Mouse (Mus musculus): ENCODE results near the gene Otop2. TPM values are rescaled to one million over a fixed set of nuclear protein-coding genes. Genes with fewer than 3 reads are reported as not detected.

The Otop2 gene
- total RNA-seq, 2 experiments from 2014 or later: not detected

DNA sequence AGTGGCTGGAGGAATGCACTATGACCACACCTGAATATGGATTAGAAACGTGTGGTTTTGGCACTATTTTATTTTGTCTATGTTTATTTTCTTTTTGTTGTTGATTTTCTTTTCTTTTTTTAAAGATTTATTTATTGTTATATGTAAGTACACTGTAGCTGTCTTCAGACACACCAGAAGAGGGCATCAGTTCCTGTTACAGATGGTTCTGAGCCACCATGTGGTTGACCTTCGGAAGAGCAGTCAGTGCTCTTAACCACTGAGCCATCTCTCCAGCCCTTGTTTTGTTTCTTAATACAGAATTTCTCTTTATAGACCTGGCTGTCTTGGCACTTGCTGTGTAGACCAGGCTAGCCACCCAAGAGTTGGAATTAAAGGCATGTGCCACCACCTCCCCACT lies 65.8 kb downstream of the Otop2 start:
- no peak for ATAC-seq (replicated peaks; ENCODE audit: low FRiP score, poor library complexity, severe bottlenecking)

DNA sequence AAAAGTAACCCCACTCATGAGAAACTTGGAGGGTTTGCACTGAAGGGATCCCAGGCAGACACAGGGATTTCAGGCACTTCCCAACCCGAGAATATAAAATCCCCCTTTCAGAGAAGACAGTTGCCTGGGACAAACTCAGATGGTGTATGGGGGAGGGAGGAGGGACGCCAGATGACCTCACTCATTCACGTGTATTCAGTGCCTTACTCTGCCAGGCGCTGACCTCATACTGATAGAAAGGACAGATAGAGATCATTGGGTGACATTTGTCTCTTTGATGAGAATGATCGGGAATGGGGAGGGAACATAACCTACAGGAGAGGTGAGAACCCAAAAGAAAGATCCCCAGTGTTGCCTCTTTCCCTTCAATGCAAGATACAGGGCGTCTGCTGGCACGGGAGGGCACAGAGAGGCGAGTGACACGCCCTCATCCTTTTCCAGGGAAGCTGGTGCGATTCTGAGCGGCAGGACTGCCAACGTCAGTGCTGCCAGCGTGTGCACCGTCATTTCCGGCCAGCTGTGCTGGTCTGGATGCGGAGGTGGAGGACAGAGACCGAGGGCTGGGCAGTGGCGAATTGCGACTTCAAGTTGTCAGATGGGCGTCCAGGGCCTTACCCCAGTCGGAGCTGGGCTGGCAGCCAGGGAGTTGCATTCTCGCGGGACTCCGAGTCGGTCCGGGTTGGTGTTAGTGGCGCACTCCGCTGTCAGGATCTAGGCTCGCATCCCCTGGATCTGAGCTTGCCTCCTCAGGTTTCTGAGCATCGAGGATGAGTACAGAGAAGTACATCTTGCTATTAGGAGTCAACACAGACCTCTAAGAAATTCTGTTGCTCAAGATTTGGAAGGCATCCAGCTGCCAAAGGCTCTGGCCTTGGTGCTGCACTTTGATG lies 67.1 kb downstream of the Otop2 start:
- ATAC-seq (replicated peaks; ENCODE audit: low FRiP score, poor library complexity, severe bottlenecking): no peak

DNA sequence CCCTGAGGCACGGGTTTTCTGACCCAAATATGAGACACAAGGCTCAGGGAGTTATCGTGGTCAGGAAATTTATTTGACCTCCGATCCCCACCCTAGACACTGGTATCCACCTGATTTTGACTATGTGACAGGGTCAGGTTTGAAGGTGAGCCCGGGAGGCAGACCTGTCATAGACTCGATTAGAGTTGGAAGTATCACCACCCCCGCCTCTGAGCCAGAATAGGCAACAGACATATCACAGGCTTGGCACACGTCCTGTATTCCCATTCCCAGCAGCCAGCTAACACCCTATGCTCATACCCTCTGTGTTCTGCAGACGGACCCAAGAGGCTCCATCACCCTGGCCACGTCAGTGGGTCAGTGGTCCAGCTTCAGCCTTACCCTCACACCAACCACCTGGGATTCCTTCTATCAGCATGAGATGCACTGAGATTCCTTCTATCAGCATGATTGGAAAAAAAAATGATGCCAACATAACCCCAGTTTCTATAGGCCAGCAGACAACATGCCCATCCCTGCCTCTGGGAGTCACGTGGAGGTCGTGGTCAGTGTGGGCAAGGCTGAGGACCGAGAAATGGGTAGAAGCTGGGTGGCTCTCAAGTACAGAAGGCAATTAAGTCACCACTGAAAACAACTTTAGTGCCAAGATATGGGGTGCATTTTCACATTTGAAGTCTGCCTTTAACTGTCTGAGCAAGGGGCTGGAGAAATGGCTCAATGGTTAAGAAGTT lies 67.9 kb downstream of the Otop2 start:
- no peak for ATAC-seq (replicated peaks; ENCODE audit: low FRiP score, poor library complexity, severe bottlenecking)

DNA sequence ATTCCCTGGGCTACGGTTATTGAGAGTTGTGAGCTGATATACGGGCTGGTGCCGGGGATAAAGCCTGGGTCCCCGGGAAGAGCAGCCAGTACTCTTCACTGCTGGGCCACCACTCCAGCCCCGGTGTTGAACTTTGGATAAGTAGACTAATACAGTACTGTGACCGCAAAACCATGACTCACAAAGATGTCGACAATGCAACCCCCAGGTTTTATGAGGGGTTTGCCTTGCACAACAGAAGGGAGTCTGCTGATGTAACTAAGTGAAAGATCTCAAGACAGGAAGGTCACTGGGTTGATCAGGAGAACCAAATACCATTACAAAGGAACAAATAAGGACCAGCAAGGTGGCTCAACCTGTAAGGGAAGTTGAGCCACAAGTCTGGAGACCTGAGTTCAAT lies 69.8 kb downstream of the Otop2 start:
- no peak for ATAC-seq (replicated peaks; ENCODE audit: low FRiP score, poor library complexity, severe bottlenecking)

DNA sequence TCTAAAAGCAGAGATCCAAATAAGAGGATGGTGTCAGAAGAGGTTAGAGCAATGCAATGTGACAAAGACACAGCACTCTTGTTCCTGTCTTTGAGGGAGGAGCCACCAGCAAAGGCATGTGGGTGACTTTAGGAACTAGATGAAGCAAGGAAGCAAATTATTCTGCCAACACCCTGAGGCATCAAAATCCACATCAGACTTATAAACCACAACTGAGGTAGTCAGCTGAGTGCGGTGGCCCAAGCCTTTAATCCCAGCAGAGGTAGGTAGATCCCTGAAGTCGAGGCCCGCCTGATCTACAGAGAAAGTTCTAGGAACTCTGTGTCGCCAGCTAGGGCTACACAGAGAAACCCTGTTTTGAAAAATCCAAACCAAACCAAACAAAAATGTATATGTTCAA lies 70.3 kb downstream of the Otop2 start:
- ATAC-seq (replicated peaks; ENCODE audit: low FRiP score, poor library complexity, severe bottlenecking): no peak

DNA sequence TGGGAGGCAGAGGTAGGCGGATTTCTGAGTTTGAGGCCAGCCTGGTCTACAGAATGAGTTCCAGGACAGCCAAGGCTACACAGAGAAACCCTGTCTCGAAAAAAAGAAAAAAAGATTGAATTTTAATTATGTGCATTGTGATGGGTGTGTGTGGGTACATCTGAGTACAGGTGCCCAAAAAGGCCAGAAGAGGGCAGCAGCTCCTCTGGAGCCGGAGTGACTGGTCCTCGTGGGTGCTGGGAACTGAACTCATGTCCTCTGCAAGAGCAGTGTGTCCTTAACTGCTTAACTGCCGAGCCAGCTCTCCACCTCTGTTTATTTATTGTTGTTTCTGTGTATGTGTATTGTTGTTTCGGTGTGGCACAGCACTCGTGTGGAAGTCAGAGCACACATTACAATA lies 70.9 kb downstream of the Otop2 start:
- no peak for ATAC-seq (replicated peaks; ENCODE audit: low FRiP score, poor library complexity, severe bottlenecking)

DNA sequence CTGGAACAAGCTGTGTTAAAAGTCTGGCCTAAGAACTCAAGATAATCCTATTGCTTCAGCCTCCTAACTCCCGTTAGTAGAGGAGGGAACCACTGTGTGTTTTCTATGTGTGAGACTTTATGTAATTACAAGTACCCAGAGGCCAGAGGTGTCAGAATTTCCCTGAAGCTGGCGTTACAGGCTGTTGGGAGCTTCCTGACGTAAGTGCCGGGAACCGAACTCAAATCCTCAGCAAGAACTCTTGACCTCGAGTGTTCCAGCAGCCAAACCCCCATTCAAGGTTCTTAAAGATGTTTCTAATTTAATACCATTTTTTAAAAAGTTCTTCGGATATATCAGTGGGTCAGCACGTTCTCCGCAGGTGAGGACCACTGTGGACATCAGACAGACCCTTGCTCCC lies 74.3 kb downstream of the Otop2 start:
- ATAC-seq (replicated peaks; ENCODE audit: low FRiP score, poor library complexity, severe bottlenecking): no peak

Other genes starting within 250 kb of the Otop2 start
- 0.36 and 3.8 TPM in 2 replicates for gene Cd300e, start 245.0 kb upstream of the Otop2 start, total RNA-seq (2015; ENCODE audit: low replicate concordance)
- not detected in 2 replicates for gene Cd300e, start 245.0 kb upstream of the Otop2 start, total RNA-seq (2017; ENCODE audit: low replicate concordance)
- 1.1 and 10.5 TPM in 2 replicates for gene Rab37, start 215.7 kb upstream of the Otop2 start, total RNA-seq (2015; ENCODE audit: low replicate concordance)
- gene Rab37, start 215.7 kb upstream of the Otop2 start, total RNA-seq (2017; ENCODE audit: low replicate concordance): 4.0 and 5.8 TPM in 2 replicates
- 1.7 and 2.9 TPM in 2 replicates for gene Cd300lf, start 173.2 kb upstream of the Otop2 start, total RNA-seq (2015; ENCODE audit: low replicate concordance)
- gene Cd300lf, start 173.2 kb upstream of the Otop2 start, total RNA-seq (2017; ENCODE audit: low replicate concordance): 8.6 and 10.7 TPM in 2 replicates
- 15.1 and 16.8 TPM in 2 replicates for gene Slc9a3r1, start 143.8 kb upstream of the Otop2 start, total RNA-seq (2015; ENCODE audit: low replicate concordance)
- 13.1 and 13.7 TPM in 2 replicates for gene Slc9a3r1, start 143.8 kb upstream of the Otop2 start, total RNA-seq (2017; ENCODE audit: low replicate concordance)
- 5.0 and 6.3 TPM in 2 replicates for gene Tmem104, start 119.7 kb upstream of the Otop2 start, total RNA-seq (2015; ENCODE audit: low replicate concordance)
- gene Tmem104, start 119.7 kb upstream of the Otop2 start, total RNA-seq (2017; ENCODE audit: low replicate concordance): 0.64 and 6.3 TPM in 2 replicates
- gene Nat9, start 119.3 kb upstream of the Otop2 start, total RNA-seq (2015; ENCODE audit: low replicate concordance): 9.2 and 11.2 TPM in 2 replicates
- 2.3 TPM in 1 of 2 replicates, not detected in the other for gene Nat9, start 119.3 kb upstream of the Otop2 start, total RNA-seq (2017; ENCODE audit: low replicate concordance)
- not detected in 2 replicates for gene Grin2c, start 39.9 kb upstream of the Otop2 start, total RNA-seq (2015; ENCODE audit: low replicate concordance)
- not detected in 2 replicates for gene Grin2c, start 39.9 kb upstream of the Otop2 start, total RNA-seq (2017; ENCODE audit: low replicate concordance)
- 1.3 and 16.6 TPM in 2 replicates for gene Fdxr, start 30.1 kb upstream of the Otop2 start, total RNA-seq (2015; ENCODE audit: low replicate concordance)
- gene Fdxr, start 30.1 kb upstream of the Otop2 start, total RNA-seq (2017; ENCODE audit: low replicate concordance): 1.4 and 3.2 TPM in 2 replicates
- not detected in 2 replicates for gene Fads6, start 9.5 kb upstream of the Otop2 start, total RNA-seq (2015; ENCODE audit: low replicate concordance)
- gene Fads6, start 9.5 kb upstream of the Otop2 start, total RNA-seq (2017; ENCODE audit: low replicate concordance): 0.45 and 0.64 TPM in 2 replicates
- not detected in 2 replicates for gene Ush1g, start 14.9 kb downstream of the Otop2 start, total RNA-seq (2015; ENCODE audit: low replicate concordance)
- gene Ush1g, start 14.9 kb downstream of the Otop2 start, total RNA-seq (2017; ENCODE audit: low replicate concordance): not detected in 2 replicates
- gene Otop3, start 27.6 kb downstream of the Otop2 start, total RNA-seq (2015; ENCODE audit: low replicate concordance): not detected in 2 replicates
- not detected in 2 replicates for gene Otop3, start 27.6 kb downstream of the Otop2 start, total RNA-seq (2017; ENCODE audit: low replicate concordance)
- not detected in 2 replicates for gene Hid1, start 60.6 kb downstream of the Otop2 start, total RNA-seq (2015; ENCODE audit: low replicate concordance)
- not detected in 2 replicates for gene Hid1, start 60.6 kb downstream of the Otop2 start, total RNA-seq (2017; ENCODE audit: low replicate concordance)
- not detected in 2 replicates for gene Cdr2l, start 74.8 kb downstream of the Otop2 start, total RNA-seq (2015; ENCODE audit: low replicate concordance)
- gene Cdr2l, start 74.8 kb downstream of the Otop2 start, total RNA-seq (2017; ENCODE audit: low replicate concordance): not detected in 2 replicates
- gene Mrpl58, start 96.6 kb downstream of the Otop2 start, total RNA-seq (2015; ENCODE audit: low replicate concordance): 12.6 and 24.1 TPM in 2 replicates
- gene Mrpl58, start 96.6 kb downstream of the Otop2 start, total RNA-seq (2017; ENCODE audit: low replicate concordance): 16.6 and 30.3 TPM in 2 replicates
- gene Atp5h, start 112.8 kb downstream of the Otop2 start, total RNA-seq (2015; ENCODE audit: low replicate concordance): 520 and 620 TPM in 2 replicates
- 410 and 415 TPM in 2 replicates for gene Atp5h, start 112.8 kb downstream of the Otop2 start, total RNA-seq (2017; ENCODE audit: low replicate concordance)
- 4.2 and 14.1 TPM in 2 replicates for gene Kctd2, start 113.0 kb downstream of the Otop2 start, total RNA-seq (2015; ENCODE audit: low replicate concordance)
- 8.3 and 16.9 TPM in 2 replicates for gene Kctd2, start 113.0 kb downstream of the Otop2 start, total RNA-seq (2017; ENCODE audit: low replicate concordance)
- not detected in 2 replicates for gene Trim80, start 133.4 kb downstream of the Otop2 start, total RNA-seq (2015; ENCODE audit: low replicate concordance)
- gene Trim80, start 133.4 kb downstream of the Otop2 start, total RNA-seq (2017; ENCODE audit: low replicate concordance): not detected in 2 replicates
- not detected in 2 replicates for gene Slc16a5, start 155.3 kb downstream of the Otop2 start, total RNA-seq (2015; ENCODE audit: low replicate concordance)
- 1.0 TPM in 1 of 2 replicates, not detected in the other for gene Slc16a5, start 155.3 kb downstream of the Otop2 start, total RNA-seq (2017; ENCODE audit: low replicate concordance)
- gene Armc7, start 168.5 kb downstream of the Otop2 start, total RNA-seq (2015; ENCODE audit: low replicate concordance): 1.8 TPM in 1 of 2 replicates, not detected in the other
- 2.7 TPM in 2 replicates for gene Armc7, start 168.5 kb downstream of the Otop2 start, total RNA-seq (2017; ENCODE audit: low replicate concordance)
- gene Nt5c, start 184.7 kb downstream of the Otop2 start, total RNA-seq (2015; ENCODE audit: low replicate concordance): 13.0 and 22.3 TPM in 2 replicates
- gene Nt5c, start 184.7 kb downstream of the Otop2 start, total RNA-seq (2017; ENCODE audit: low replicate concordance): 9.8 and 37.2 TPM in 2 replicates
- gene Jpt1, start 207.2 kb downstream of the Otop2 start, total RNA-seq (2015; ENCODE audit: low replicate concordance): 168 and 177 TPM in 2 replicates
- 225 and 235 TPM in 2 replicates for gene Jpt1, start 207.2 kb downstream of the Otop2 start, total RNA-seq (2017; ENCODE audit: low replicate concordance)
- gene Sumo2, start 229.1 kb downstream of the Otop2 start, total RNA-seq (2015; ENCODE audit: low replicate concordance): 450 and 609 TPM in 2 replicates
- 286 and 389 TPM in 2 replicates for gene Sumo2, start 229.1 kb downstream of the Otop2 start, total RNA-seq (2017; ENCODE audit: low replicate concordance)

All from erythroid progenitor cell, adult 5-6 weeks (primary cell).